Mouse (Mus musculus) common myeloid progenitor, adult 5-6 weeks (primary cell): ENCODE measurements at regions not wholly inside any gene's neighbourhood (a gene's known extent, or its start where the extent isn't known, plus 50 kb on each side); places are given as distances from the start of the nearest gene placed in this dataset.
"Not testable (repeated sequence)": the region's sequence is repeated elsewhere in the genome, so short reads cannot be mapped to it uniquely, and the experiment has no call there.

Experiments
- ATAC-seq: replicated peaks from 2 replicates; pipeline ENCODE4 v1.8.0; 2016; ENCODE audit warnings: low read depth, mild to moderate bottlenecking, moderate TSS enrichment, inconsistent platforms; ENCODE audit not compliant: poor library complexity, severe bottlenecking

DNA sequence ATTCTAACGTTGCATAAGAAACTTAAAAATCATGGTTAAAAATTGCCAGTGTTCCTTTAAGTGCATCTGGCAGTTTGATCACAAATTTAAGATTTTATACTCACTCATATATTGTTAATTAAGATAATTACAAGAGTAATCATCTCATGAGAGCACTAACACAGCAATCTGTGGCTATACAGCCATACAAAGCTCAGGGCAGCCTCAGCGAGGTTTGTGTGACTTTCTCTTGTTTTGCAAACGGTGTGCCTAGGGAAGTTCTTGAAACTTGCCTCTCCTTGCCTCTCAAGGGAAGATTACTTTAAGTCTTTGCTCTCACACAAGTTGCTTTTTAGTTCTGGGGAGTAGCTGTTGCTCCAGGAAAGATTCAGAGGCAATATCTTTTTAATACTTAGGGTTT is 58.1 kb upstream of the Slc1a4 start:
- ATAC-seq: no peak

DNA sequence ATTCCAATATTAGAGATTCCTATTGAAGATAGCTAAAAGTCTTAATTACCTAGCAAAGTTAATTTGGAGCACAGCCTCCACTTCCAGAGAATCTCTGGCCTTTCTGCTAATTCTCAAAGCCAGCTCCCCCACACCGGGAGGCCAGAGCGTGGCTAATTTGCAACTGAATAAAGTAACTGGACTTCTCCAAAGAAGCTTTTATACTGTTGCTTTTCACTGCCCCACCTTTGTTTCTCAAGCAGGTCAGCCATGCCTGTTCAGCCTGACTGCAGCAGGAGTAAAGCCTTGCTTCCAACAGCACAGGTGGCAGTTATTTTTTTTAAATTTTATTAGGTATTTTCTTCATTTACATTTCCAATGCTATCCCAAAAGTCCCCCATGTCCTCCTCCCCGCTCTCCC is 60.8 kb upstream of the Slc1a4 start:
- ATAC-seq: not testable (repeated sequence)

DNA sequence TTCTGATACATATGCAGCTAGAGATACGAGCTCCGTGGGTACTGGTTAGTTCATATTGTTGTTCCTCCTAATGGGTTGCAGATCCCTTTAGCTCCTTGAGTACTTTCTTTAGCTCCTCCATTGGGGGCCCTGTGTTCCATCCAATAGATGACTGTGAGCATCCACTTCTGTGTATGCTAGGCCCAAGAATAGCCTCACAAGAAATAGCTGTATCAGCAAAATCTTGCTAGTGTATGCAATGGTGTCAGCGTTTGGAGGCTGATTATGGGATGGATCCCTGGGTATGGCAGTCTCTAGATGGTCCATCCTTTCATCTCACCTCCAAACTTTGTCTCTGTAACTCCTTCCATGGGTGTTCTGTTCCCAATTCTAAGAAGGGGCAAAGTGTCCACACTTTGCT is 61.3 kb upstream of the Slc1a4 start:
- ATAC-seq: not testable (repeated sequence)

DNA sequence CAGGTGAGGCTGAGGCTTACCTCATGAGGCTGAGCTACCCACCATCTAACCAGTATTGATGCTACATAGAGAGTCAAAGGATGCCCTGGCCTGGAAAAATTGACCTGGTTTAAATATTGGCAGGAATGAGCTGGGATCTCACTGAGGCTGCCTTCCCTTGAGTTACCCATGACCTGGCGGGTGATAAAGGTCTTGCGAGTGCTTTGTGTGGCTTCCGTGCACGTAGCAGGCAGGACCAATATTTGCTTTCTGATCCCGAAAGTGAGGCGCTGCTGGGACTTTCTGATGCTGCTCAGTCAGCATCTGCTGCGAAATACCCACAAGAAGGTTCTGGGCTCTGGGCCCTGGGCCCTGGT is 63.3 kb upstream of the Slc1a4 start:
- no peak for ATAC-seq

DNA sequence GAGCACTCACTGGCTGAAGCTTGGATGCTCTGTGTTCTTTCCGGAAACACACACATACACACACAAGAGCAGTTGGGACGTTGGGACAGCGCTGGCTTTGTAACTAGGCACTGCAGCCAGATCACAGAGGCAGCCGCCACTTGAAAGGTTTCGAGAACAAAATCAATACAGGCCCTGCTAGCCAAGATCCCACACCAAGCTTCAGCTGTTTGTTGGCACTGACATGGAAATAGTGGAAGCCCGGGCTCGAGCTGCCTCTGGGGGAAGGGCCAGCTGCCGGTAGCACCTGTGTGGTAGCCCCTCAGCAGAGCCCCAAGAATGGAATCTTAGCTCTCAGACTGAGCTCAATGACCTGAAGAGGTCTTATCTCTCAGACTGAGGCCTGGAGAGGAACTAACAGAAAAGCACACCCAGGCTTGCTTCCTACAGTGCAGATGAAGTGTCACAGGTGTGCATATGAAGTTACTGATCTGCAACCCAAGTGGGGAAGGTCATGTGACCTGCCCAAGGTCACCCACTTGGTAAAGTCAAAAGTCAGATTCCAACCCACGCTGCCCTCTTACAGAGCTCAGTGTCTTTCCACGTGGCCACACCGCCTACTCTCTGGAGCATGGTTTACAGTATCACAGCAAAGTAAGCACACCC is 63.8 kb upstream of the Slc1a4 start:
- ATAC-seq: no peak

DNA sequence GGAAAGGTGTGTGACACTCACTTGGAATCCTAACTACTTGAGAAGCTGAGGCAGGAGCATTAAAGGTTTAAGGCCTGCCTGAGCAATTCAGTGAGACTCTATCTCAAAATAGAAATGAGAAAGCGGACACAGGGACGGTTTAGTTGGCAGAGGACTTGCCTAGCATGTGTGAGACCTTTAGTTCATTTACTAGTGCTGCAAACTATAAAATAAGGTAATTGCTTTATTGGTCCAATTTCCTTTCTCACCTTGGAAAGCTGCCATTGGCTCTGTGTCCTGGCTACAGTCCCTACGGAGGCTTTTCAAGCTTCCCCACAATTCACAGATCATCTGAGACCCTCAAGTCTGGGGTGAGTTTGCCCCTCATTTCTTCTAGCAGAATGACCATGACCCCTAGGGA is 64.4 kb upstream of the Slc1a4 start:
- no peak for ATAC-seq

DNA sequence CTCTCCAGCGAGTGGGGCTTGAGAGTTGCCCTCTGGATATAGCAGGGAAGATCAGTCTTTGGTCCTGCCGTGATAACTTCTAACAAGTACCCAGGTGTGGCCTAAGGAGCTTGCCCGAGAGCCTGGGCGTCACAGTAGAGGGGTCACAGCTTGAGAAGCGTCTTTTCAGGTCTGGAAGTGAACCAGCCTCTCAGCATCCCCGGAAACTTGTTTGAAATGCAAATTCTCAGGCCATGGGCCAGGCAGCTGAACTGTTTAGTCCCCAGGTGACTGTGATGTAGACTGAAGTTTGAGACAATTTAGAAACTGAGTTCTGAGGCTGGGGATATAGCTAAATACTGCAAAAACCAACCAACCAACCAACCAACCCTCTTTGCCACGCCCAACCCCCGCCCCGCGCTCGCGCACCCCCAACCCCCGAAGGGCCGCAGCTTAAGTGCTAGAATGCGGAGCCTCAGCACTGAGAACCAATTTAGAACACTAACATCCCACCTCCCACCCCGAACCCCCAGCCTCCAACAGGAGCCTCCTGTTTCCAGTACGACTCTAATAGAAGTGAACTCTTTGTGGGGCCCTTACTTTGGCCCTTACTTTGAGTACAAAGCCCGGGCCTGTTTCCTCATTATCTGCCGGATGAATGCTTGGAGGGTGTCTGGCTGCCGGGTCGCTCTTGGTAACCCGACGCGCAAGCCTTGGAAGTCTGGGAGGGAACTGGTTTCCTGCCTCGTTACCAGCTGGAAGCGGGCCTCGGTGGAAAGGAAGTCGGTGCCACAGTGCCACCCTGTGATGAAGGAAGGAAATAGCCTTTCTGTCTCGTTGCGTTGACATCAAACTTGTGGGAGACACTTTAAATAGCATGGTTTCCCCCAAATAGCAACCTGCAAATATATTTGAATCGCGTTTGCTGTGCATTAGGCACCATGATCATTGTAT is 68.1 kb upstream of the Slc1a4 start:
- peak; percentile 81 for ATAC-seq

DNA sequence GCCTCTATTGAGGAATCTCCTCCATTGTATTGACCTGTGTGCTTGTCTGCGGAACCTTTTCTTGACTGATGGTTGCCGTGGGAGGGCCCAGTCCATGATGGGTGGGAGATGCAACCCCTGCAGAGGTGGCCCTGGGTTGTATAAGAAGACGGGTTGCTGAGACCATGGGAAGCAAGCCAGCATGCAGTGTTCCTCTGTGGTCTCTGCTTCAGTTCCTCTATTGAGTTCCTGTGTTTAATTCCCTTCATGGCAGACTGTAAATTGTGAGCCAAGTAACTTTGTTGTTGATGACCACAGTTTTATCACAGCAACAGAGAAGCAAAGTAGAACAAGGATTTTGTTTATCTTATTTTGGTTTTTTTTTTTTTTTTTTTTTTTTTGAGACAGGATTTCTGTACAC is 70.9 kb upstream of the Slc1a4 start:
- ATAC-seq: peak; percentile 79

DNA sequence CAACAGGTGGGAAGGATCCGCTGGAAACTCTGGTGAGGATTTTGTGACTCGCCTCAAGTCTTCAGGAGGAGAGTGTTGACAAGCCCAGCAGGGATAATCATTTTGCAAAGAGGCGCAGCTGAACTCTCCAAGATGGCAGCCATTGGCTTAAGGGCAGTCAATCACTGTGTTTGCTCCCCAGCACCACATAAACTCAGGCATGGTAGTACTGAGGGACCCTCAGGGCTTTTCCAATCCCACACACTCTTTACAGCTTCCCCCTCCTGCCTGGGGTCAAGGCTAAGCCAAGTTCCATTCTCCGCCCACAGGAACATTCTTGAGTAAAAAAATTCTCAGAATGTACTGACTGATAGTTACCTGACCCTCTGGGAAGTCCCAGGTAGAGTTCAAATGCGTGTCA is 72.0 kb upstream of the Slc1a4 start:
- ATAC-seq: no peak

DNA sequence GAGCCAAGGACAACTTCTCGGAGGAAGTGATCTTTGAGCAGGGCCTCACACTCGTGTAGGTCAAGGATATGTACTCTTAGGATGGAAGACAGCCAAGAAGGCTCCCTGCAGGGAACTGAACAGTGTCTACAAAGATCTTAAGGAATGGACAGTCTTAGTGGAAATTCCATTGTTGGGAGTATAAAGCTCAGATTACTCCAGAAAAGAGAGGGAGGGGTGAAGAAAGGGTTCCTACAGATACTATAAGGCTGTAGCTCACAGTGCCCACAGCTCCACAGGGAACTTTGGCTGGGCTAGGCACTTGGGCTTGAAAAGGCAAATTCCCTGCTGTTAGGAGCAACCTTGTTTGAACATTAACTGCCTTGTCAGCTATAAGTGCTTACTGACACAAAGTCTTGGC is 85.6 kb upstream of the Slc1a4 start:
- ATAC-seq: no peak

DNA sequence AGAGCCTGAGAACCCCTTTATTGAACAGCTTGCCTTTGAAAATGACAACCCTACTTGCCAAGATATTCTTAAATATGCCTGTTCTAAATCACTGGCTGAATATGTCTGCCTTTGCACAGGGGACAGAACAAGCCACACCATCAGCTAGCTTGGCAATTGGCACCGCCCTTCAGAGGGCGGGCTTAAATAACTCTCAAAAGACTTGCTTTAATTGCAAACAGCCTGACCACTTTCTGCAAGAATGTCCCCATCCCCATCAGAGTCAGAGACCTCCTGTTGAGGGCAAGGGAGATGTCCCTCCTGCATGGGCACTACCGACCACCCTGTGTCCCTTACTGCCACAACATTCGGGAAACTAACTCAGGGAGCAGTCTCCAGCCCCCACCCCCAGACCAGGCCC is 88.4 kb upstream of the Slc1a4 start:
- ATAC-seq: no peak

DNA sequence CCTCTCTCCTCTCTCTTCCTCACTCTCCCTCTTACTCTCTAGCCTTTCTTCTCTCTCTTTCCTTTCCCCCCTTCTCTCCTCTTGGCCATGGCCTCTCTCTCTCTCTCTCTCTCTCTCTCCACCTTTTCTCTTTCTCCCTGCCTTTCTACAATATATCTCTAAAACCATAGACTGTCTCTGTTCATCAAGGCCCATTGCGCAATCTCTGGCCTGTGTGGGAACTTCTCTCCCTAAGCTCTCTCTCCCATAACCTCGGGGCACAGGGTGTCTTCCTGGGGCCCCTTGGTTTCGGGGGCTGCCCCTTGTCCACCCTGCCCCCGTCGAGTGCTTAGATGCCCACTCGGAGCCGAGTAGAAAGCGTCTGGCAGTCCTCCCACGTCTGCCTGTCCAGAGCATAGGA is 103.5 kb upstream of the Slc1a4 start:
- no peak for ATAC-seq

DNA sequence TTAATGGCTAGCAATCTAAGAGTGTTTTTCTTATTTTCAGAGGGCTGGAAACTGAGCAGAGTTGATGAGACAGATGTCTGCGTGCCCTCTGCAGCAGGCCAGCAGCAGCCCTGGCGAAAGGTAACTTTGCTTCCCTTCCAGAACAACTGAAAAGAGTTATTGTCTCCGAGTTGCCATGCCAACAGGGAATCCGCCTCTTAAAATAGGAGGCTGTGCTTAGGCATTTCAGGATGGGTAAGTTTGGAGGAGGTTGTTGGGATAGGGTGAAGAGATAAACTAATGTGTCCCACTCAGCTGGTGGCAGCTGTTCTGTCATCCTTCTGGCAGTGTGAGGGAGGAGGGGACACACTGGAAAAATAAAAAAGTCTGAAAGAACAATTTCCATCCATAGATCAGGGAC is 100.6 kb upstream of the Sertad2 start:
- no peak for ATAC-seq

DNA sequence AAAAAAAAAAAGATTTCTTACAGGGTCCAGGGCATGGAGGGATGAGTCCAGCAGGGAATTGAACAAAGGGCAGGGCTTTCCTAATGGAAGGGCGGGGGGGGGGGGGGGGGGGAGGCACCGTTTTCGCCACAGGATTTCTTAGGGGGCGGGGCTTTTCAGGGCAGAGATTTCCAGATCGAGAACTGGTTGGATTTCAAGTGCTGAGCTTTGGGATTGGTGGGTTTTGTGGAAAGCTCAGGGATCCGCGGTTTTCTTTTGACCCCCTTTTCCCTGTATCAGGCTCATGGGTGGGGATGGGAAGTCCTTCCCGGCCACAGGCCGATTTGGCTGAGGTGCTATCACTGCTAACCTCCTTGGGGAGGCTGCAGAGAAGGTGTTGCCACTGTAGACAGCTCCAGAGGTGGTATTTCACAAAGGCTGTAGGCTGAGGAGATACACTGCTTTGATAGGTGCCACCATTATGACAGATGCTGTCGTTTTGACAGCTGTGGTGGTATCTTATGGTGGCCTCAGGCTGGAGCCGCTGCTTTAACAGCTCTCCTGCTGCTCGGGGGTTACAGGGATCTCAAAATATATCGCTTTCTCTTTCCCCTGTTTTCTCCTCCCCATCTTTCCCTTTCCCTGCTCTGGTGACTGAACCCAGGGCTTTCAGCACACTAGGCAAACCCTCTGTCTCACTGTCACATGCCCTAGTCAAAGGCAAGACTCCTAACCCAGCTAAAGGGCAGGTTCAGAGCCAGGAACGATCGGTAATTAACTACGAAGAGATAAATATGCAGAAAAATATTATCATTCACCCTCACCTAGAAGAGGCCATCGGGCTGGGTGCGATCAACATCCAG is 97.8 kb upstream of the Sertad2 start:
- no peak for ATAC-seq

DNA sequence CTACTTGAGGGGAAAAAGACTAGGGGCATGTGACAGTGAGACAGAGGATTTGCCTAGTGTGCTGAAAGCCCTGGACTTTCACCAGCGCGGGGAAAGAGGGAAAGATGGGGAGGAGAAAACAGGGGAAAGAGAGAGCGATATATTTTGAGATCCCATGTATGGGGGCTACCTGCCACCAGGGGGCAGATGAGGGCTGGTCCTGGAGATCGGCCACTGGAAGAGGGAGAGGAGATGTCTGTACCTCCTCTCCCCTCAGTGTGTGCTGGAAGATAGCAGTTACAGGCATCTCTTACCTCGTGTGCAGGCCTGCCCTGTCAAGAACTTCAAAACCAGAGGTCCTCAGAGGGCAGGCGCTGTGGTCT is 97.2 kb upstream of the Sertad2 start:
- peak; percentile 98 for ATAC-seq

DNA sequence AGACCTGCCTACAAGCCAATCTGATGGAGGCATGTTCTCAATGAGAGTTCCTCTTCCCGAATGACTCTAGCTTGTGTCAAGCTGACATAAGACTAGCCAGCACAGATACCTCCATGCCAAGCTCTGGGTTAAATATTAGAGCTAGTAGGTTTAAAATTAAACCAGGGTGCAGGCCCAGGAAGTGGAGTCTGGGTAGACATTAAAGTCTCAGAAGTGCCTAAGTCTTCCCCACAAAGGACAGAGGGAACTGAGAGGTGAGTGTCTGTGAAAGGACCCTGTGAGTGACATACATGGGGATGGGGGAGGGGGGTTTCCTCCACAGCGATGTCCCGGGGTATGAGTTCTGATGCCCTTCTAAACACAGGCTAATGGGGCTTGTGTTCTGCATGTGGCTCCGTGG is 90.2 kb upstream of the Sertad2 start:
- no peak for ATAC-seq

DNA sequence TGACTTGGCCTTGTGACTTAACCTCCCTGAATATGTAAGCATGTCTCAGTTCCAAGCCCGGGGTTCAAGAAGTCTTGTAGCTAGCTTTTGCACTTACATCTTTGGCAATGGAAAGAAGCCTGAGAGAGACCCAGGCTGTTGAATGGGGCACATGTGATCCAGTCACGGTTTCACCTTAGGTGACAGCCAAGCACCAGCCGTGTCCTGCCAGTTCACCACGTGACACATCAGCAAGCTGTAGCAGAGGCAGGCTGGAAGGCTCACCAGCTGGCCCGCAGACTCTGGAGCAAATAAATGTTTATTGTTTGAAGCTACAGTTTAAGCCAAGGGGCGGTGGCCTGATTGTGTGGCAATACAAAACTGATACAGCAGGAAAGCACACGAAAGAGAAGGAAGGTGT is 89.3 kb upstream of the Sertad2 start:
- no peak for ATAC-seq

DNA sequence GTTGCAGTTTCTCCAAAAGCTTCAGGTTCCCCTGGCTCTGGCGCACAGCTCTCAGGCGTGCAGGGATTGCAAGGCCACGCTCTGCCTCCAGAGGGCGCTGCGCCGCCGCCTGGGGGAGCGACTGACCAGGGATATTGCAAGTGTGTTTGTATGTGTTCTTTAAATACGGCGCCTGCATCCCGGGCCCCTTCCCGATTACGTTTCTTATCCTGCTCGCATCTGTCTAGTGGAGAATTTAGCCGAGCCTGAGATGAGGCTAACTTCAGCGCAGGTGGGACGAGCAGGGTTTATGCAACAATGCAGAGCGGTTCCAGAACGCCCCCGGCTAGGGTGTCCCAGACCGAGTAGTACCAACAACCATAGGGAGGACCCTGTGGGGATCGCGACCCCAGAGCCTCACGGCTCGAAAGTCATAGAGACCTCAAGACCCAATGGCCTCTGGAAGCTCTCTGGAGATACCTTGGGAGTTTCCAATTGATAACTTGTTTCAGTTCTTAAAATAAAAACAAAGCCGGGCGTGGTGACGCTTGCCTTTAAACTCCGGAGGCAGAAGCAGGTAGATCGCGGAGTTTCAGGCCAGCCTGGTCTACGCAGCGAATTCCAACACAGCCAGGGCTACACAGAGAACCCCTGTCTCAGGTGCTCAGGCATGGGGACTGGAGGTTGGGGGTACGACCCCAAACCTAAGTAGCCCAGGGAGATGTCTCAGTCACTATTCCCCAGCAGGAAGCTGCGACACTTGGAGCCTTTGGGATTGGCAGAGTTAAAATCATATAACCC is 87.8 kb upstream of the Sertad2 start:
- peak; percentile 96 for ATAC-seq

DNA sequence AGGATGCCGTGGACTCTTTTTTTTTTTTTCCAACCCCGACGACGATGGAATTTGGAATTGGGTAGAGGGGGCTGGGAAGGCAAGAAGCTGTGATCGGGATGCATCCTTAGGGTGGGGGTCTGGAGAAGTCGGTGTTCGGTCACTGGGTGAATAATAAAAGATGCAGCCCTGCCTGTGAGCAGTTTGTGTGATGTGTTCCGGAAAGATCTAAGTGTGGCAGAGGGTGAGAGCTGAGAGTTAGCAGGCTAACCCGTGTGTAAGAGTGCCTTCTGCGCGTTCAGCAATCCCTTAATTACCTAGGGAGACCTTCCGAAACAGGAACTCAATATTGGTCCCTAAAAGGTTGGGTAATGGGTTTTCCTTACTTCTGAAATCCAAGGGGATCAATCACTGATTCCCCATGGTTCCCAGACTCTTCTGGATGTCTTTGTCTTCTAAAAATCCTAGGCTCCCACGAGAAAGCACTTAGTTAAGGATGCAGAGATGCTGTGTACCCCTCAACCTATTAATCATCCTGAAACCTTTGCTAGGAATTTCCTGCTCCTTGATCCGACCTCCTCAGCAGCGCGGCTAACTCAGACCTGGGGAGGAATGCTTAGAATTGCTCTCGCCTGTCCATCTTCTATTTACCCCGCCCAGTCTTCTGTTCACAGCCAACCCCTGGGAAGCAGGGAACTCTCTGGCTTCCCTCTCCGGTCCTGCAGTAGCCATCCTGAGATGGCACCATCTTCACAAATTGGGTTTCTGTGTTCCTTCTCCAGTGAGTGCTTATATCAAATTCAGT is 87.0 kb upstream of the Sertad2 start:
- ATAC-seq: no peak

DNA sequence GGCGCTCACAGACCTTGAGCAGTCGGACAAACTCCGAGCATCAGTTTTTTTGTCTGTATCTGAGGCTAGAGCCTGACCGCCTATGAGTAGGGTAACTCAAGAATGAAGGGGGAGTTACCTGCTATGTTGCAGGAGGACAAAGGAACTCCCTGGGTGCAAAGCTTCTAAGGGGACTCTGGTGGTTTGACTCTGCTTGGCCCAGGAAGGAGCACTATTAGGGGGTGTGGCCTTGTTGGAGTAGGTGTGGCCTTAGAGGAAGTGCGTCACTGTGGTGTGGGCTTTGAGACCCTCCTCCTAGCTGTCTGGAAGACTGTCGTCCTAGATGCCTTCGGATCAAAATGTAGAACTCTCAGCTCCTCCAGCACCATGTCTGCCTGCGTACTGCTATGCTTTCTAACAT is 83.9 kb upstream of the Sertad2 start:
- ATAC-seq: no peak
